Mouse (Mus musculus) spleen, adult 2 months (tissue): ENCODE results near the gene Spata20. TPM values are rescaled to one million over a fixed set of nuclear protein-coding genes. Genes with fewer than 3 reads are reported as not detected.

Source experiments
- DNase-seq, 2 experiments: peaks; one replicate each; pipeline versions ENCODE4 v3.0.0 to v3.0.0-alpha.2; 2012 to 2021; ENCODE audit warnings: low spot score in 2 of 2, low read depth in 1 of 2
- H3K27ac ChIP-seq: fragments of 200-500 bp; 2 replicates; pipeline ENCODE4 v1.5.1; 2012; ENCODE audit warnings: low read length, inconsistent platforms; ENCODE audit not compliant: insufficient read depth
- H3K27me3 ChIP-seq: fragments of 200-500 bp; 2 replicates; pipeline ENCODE4 v1.6.1; 2012; ENCODE audit warnings: mild to moderate bottlenecking, moderate library complexity, low read length, inconsistent platforms; ENCODE audit not compliant: control insufficient read depth, insufficient read depth
- H3K36me3 ChIP-seq: fragments of 200-500 bp; 2 replicates; pipeline ENCODE4 v1.6.1; 2012; ENCODE audit warnings: mild to moderate bottlenecking, low read length, inconsistent platforms; ENCODE audit not compliant: control insufficient read depth, insufficient read depth
- H3K4me1 ChIP-seq: fragments of 200-500 bp; 2 replicates; pipeline ENCODE4 v1.6.1; 2011; ENCODE audit warnings: inconsistent platforms; ENCODE audit not compliant: control insufficient read depth, insufficient read depth, insufficient read length
- H3K4me3 ChIP-seq: fragments of 200-500 bp; 2 replicates; pipeline ENCODE4 v1.5.1; 2011; ENCODE audit warnings: mild to moderate bottlenecking, inconsistent platforms; ENCODE audit not compliant: insufficient read depth, insufficient read length; ENCODE audit errors: extremely low read depth
- CTCF ChIP-seq: fragments of 200-500 bp; IDR thresholded peaks from 2 replicates; pipeline ENCODE4 v1.5.1; 2011; ENCODE audit warnings: mild to moderate bottlenecking, inconsistent platforms; ENCODE audit not compliant: insufficient read depth, insufficient read length, insufficient replicate concordance; ENCODE audit errors: extremely low read depth
- POLR2A ChIP-seq: fragments of 200-500 bp; IDR thresholded peaks from 2 replicates; pipeline ENCODE4 v1.6.1; 2011; ENCODE audit warnings: low read depth, low read length, inconsistent platforms
- WGBS: fragments of 180-500 bp; shearing (Covaris S2); methylation state at CpG from one replicate; pipeline ENCODE4 v1.1.7; 2018; 5-methylcytosine and 5-hydroxymethylcytosine counted together
- polyA plus RNA-seq: library from polyadenylated mRNA; depleted of rRNA; stranded (reverse); fragments of >200 nt; gene quantifications from 2 replicates; pipeline ENCODE4 v1.2.3, GENCODE M21; 2012; rRNA removed

Spata20 gene
- not detected in 2 replicates for polyA plus RNA-seq

DNA sequence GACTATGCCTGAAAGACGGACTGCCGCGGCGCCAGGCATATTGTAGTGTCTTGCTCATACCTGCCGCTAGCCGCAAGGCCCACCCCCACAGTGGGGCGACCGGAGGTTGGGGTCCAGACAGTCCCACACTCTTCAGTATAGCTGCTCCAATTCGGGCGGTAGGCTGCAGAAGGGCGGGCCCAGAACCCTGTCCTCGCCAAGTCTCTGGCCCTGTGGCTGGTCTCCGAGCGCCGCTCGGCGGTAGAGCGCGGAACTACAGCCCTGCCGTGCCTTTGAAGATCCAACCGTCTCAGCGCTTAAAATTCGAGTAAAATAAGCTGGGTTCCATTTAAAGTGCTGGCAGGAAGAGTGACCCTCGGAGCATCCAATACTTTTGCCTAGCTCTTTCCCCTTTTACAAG lies at the start of gene Spata20:
Gene Spata20, minus strand, starts transcription at position 179 of the 400 bp plus-strand sequence.
- Histone ChIP-seq H3K4me3 (no peak within 1 kb of the TSS), H3K27ac (no peak within 1 kb of the TSS), H3K27me3 (0 out of 2 replicates have a peak, but pooled peaks cover 3% of the 10 kb centered on the region), H3K4me1 (peaks cover 2% of the 10 kb centered on the region; the same call in 1 of the 2 replicates), H3K36me3 (no peaks in the 10 kb centered on the region)
- 4% methylated on average over 24 of the region's 24 CpGs for WGBS
- peak in 1 of 2 experiments; percentile 26 for DNase-seq
- TF ChIP-seq POLR2A: no peak
- peak; percentile 77 for TF ChIP-seq CTCF

DNA sequence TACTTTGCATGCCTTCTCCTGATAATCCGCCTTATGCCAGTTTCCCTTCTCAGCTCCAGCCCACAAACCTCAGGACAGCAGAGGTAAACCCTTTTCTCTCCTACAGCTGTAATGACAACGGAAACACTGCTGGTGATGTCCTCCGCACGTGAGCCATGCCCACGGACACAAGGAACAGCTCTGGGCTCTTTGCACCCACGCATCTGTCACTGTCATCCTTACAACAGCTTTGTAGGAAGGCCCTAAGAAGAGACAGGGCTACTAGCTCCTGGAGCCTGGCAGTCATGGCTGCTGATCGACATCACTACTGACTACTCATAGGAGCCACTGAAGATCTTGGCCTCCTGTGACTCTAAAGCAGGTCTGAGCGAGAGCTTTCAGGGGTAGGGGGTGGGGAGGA lies 47.2 kb upstream of the Spata20 start:
- Histone ChIP-seq H3K27ac (no peak overlapping the region), H3K27me3 (no peaks in the 10 kb centered on the region), H3K4me3 (no peak overlapping the region), H3K4me1 (no peaks in the 10 kb centered on the region), H3K36me3 (no peaks in the 10 kb centered on the region)
- WGBS: 92% methylated on average over 8 of the region's 8 CpGs
- DNase-seq: no peak
- TF ChIP-seq CTCF (no peak), POLR2A (no peak)

DNA sequence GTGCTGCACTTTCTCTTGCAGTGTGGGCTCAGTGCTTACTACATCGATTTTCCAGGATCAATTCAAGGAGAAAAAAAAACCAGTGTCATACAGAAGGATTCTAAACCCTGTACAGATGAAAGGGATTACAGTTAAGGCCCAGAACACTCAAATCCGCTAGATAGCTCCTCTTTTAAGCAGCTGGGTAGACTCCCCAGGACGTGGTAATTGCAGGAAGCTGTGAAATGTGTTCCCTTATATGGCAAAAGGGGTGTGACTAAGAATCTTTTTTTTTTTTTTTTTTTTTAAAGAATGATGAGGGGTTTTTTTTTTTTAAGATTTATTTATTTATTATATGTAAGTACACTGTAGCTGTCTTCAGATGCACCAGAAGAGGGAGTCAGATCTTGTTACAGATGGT lies 42.9 kb upstream of the Spata20 start:
- Histone ChIP-seq H3K36me3 (no peaks in the 10 kb centered on the region), H3K27me3 (no peaks in the 10 kb centered on the region), H3K4me1 (no peaks in the 10 kb centered on the region), H3K27ac (no peak overlapping the region), H3K4me3 (no peak overlapping the region)
- TF ChIP-seq POLR2A: no peak
- no peak for DNase-seq
- 49% methylated on average over 3 of the region's 3 CpGs for WGBS

DNA sequence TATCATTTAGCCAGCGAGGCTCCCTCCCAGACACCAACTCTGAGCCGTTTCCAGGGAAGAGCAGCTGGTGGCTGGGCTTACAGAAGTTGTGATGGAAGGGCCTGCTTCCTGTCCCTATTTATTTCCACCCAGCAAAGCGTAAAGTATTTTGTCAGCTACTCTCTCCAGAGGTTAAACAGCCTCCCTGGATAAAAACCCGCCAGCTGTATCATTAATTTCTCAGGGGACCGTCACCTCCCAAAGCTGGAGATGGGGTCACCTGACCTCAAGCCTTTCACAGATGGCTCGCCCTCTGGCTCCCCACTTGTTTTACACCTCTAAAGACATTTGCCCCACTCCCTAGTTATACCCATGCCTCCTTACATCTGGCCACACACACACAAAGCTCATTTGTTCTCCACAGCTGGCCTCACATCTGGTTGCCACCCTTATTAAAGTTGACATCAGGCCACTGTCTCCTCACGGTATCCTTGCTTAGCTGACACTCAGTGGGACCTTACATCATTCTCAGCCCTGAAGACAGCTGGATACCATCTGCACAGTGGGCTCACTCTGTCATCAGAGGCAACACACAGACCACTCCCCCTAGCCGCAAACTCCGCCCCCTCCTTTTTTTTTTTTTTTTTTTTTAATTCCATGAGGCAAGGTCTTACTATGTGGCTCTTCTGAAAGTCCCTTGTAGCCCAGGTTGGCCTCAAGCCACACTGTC lies 40.3 kb upstream of the Spata20 start:
- no peak for DNase-seq
- H3K36me3 ChIP-seq: no peaks in the 10 kb centered on the region
- H3K27me3 ChIP-seq: no peaks in the 10 kb centered on the region
- 57% methylated on average over 9 of the region's 9 CpGs for WGBS
- no peak overlapping the region for H3K4me3 ChIP-seq
- H3K4me1 ChIP-seq: no peaks in the 10 kb centered on the region
- no peak overlapping the region for H3K27ac ChIP-seq
- TF ChIP-seq CTCF (no peak), POLR2A (no peak)

DNA sequence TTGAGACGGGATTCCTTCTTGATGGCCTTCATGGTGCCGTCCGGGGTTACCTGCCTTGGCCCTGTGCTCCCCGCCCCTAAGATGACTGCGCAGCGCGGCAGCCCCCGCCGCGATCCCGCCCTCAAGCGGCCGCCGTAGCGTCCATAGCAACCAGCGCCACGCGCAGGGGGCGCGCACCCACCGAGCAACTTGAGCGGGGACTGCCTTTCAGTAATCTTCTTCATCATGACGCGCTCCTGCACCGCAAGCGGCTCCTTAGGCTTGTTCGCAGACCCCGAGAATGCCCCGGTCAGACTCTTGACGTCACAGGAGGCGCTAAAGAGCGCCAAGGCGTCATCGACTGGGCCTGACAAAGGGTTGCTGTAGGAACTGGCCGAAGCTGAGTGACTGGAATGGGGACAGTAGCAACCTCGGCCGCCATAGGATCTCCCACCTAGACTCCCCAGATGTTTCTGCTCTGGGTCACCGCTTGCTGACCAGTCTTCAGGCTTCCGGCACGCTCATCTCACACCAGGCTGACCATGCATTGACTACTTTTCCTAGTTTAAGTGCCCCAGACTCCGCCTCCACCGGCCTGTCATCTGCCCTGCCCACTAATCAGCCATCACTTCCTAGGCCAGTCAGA lies 35.4 kb upstream of the Spata20 start, which contains the start of gene Mycbpap:
Gene Mycbpap, minus strand, starts transcription at position 524 of the 625 bp plus-strand sequence.
- TF ChIP-seq POLR2A: no peak
- no peak for TF ChIP-seq CTCF
- peak in 1 of 2 experiments; percentile 13 for DNase-seq
- Histone ChIP-seq H3K4me3 (peak within 1 kb of the TSS; percentile 62), H3K27me3 (no peaks in the 10 kb centered on the region), H3K36me3 (no peaks in the 10 kb centered on the region), H3K27ac (no peak within 1 kb of the TSS), H3K4me1 (peaks cover 2% of the 10 kb centered on the region; the same call in 1 of the 2 replicates)
- whole genome bisulfite sequencing: 7% methylated on average over 42 of the region's 42 CpGs

DNA sequence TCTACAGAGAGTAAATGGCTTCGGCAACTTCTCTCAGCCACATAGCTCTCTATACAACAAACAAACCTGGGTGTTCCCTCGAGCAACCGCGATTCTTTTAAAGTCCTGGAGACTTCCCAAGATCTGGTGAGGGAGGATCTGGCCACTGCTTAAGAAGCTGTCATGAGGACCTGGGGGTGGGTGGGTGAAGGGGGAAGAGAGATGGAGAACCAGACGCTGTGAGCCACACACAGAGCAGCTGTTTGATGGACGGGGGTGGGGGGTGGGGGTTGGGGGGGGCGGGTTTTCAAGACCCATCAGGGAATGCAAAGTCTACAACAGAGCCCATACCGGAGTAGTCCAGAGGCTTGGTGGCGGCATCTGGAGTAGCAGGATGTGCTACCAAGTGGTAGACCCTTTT lies 27.5 kb upstream of the Spata20 start:
- TF ChIP-seq POLR2A (no peak), CTCF (no peak)
- no peaks in the 10 kb centered on the region for H3K36me3 ChIP-seq
- H3K27me3 ChIP-seq: no peaks in the 10 kb centered on the region
- no peak overlapping the region for H3K4me3 ChIP-seq
- no peak overlapping the region for H3K27ac ChIP-seq
- 60% methylated on average over 9 of the region's 9 CpGs for WGBS
- no peaks in the 10 kb centered on the region for H3K4me1 ChIP-seq
- DNase-seq: no peak

DNA sequence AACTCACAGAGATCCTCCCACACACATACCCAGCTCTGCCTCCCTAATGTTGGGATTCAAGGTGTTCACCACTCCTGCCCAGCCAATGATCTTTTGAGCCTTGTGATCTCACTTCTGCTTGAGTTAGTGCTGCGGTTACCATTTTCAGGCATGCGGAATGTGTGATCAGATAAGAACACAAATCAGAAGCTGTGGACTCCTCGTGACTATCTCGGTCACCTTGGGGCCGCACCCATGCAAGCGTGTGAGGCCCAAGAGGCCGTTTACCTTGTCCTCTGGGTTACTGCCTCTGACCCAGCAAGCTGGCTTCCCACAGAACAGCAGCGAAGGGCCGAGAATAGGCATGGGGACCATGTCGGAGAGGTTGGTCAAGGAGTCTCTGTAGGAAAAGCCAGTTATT lies 23.0 kb upstream of the Spata20 start:
- H3K4me1 ChIP-seq: no peaks in the 10 kb centered on the region
- H3K27ac ChIP-seq: no peak overlapping the region
- WGBS: 93% methylated on average over 10 of the region's 10 CpGs
- DNase-seq: no peak
- H3K36me3 ChIP-seq: no peaks in the 10 kb centered on the region
- no peaks in the 10 kb centered on the region for H3K27me3 ChIP-seq
- TF ChIP-seq CTCF (no peak), POLR2A (no peak)
- no peak overlapping the region for H3K4me3 ChIP-seq
